Mouse (Mus musculus): ENCODE measurements around the gene Sema4a. TPM values are rescaled to one million over a fixed set of nuclear protein-coding genes. Genes with fewer than 3 reads are reported as not detected.
A peak's percentile ranks its signal among the peaks of the same experiment; 100 is the strongest.

Sema4a gene
- polyA plus RNA-seq, 1 experiment from 2014 or later, result 29.1 TPM

- WGBS (ENCODE audit: insufficient replicate concordance), result 90% methylated on average over 19 of the region's 19 CpGs
- H3K4me3 ChIP-seq (ENCODE audit: low read depth, low read length), result no peak overlapping the region
- no peak overlapping the region for H3K27ac ChIP-seq (ENCODE audit: low read length)
- no peaks in the 10 kb centered on the region for H3K27me3 ChIP-seq (ENCODE audit: control insufficient read depth, insufficient read depth, low read depth, low read length)
- no peak for ATAC-seq (ENCODE audit: low read depth)
- H3K9me3 ChIP-seq (replicated peaks; ENCODE audit: control insufficient read depth, low read length), result no peaks in the 10 kb centered on the region
- H3K36me3 ChIP-seq (ENCODE audit: control insufficient read depth, insufficient read depth), result peaks cover 14% of the 10 kb centered on the region
- peaks cover 42% of the 10 kb centered on the region for H3K4me1 ChIP-seq (ENCODE audit: control insufficient read depth, low read depth, low read length)
- no peak overlapping the region for H3K4me2 ChIP-seq (ENCODE audit: low read depth, low read length)
- no peak overlapping the region for H3K9ac ChIP-seq (ENCODE audit: low read depth, low read length)
Measured at GRCm38 (mm10) chr3:88420771-88421170, 40.2 kb downstream of the Sema4a start.

- WGBS (ENCODE audit: insufficient replicate concordance), result 76% methylated on average over 6 of the region's 6 CpGs
- H3K4me2 ChIP-seq (ENCODE audit: low read depth, low read length), result no peak overlapping the region
- ATAC-seq (ENCODE audit: low read depth), result no peak
Measured at GRCm38 (mm10) chr3:88418016-88418415, 43.0 kb downstream of the Sema4a start.

GRCm38 (mm10) chr3:88415668-88416067 is 45.3 kb downstream of the Sema4a start:
- 47% methylated on average over 4 of the region's 4 CpGs for WGBS (ENCODE audit: insufficient replicate concordance)
- Histone ChIP-seq H3K9me3 (replicated peaks; ENCODE audit: control insufficient read depth, low read length) (no peaks in the 10 kb centered on the region), H3K27ac (ENCODE audit: low read length) (peak overlapping the region; percentile 10), H3K4me1 (ENCODE audit: control insufficient read depth, low read depth, low read length) (peaks cover 38% of the 10 kb centered on the region), H3K4me2 (ENCODE audit: low read depth, low read length) (no peak overlapping the region), H3K27me3 (ENCODE audit: control insufficient read depth, insufficient read depth, low read depth, low read length) (no peaks in the 10 kb centered on the region), H3K9ac (ENCODE audit: low read depth, low read length) (peak overlapping the region; percentile 14; the same call in 1 of the 2 replicates), H3K36me3 (ENCODE audit: control insufficient read depth, insufficient read depth) (peaks cover 18% of the 10 kb centered on the region), H3K4me3 (ENCODE audit: low read depth, low read length) (no peak overlapping the region)
- ATAC-seq (ENCODE audit: low read depth), result peak; percentile 43

More at GRCm38 (mm10) chr3:88418016-88418415, 43.0 kb downstream of the Sema4a start:
- Histone ChIP-seq H3K27ac (ENCODE audit: low read length) (no peak overlapping the region), H3K9me3 (replicated peaks; ENCODE audit: control insufficient read depth, low read length) (no peaks in the 10 kb centered on the region), H3K4me1 (ENCODE audit: control insufficient read depth, low read depth, low read length) (peaks cover 34% of the 10 kb centered on the region), H3K36me3 (ENCODE audit: control insufficient read depth, insufficient read depth) (peaks cover 14% of the 10 kb centered on the region), H3K9ac (ENCODE audit: low read depth, low read length) (no peak overlapping the region), H3K27me3 (ENCODE audit: control insufficient read depth, insufficient read depth, low read depth, low read length) (no peaks in the 10 kb centered on the region), H3K4me3 (ENCODE audit: low read depth, low read length) (no peak overlapping the region)

GRCm38 (mm10) chr3:88412636-88413035 is 48.3 kb downstream of the Sema4a start:
- ATAC-seq (ENCODE audit: low read depth), result no peak
- Histone ChIP-seq H3K27me3 (ENCODE audit: control insufficient read depth, insufficient read depth, low read depth, low read length) (no peaks in the 10 kb centered on the region), H3K4me1 (ENCODE audit: control insufficient read depth, low read depth, low read length) (peaks cover 50% of the 10 kb centered on the region), H3K36me3 (ENCODE audit: control insufficient read depth, insufficient read depth) (peaks cover 8% of the 10 kb centered on the region; the same call in 1 of the 2 replicates), H3K9me3 (replicated peaks; ENCODE audit: control insufficient read depth, low read length) (no peaks in the 10 kb centered on the region), H3K9ac (ENCODE audit: low read depth, low read length) (no peak overlapping the region; the same call in none of the 2 replicates), H3K27ac (ENCODE audit: low read length) (peak overlapping the region; percentile 95), H3K4me3 (ENCODE audit: low read depth, low read length) (no peak overlapping the region), H3K4me2 (ENCODE audit: low read depth, low read length) (no peak overlapping the region)
- WGBS (ENCODE audit: insufficient replicate concordance), result 75% methylated on average over 11 of the region's 11 CpGs

GRCm38 (mm10) chr3:88411681-88412080 is 49.3 kb downstream of the Sema4a start:
- WGBS (ENCODE audit: insufficient replicate concordance), result 45% methylated on average over 4 of the region's 4 CpGs
- H3K4me1 ChIP-seq (ENCODE audit: control insufficient read depth, low read depth, low read length), result peaks cover 56% of the 10 kb centered on the region
- H3K4me3 ChIP-seq (ENCODE audit: low read depth, low read length), result peak overlapping the region; percentile 2; the same call in 1 of the 2 replicates
- H3K9ac ChIP-seq (ENCODE audit: low read depth, low read length), result peak overlapping the region; percentile 19
- H3K27ac ChIP-seq (ENCODE audit: low read length), result peak overlapping the region; percentile 95
- no peaks in the 10 kb centered on the region for H3K27me3 ChIP-seq (ENCODE audit: control insufficient read depth, insufficient read depth, low read depth, low read length)
- peak; percentile 47 for ATAC-seq (ENCODE audit: low read depth)
- peak overlapping the region; percentile 75 for H3K4me2 ChIP-seq (ENCODE audit: low read depth, low read length)
- peaks cover 8% of the 10 kb centered on the region; the same call in 1 of the 2 replicates for H3K36me3 ChIP-seq (ENCODE audit: control insufficient read depth, insufficient read depth)
- no peaks in the 10 kb centered on the region for H3K9me3 ChIP-seq (replicated peaks; ENCODE audit: control insufficient read depth, low read length)

GRCm38 (mm10) chr3:88410645-88411031 is 50.3 kb downstream of the Sema4a start:
- ATAC-seq (ENCODE audit: low read depth), result no peak
- peak overlapping the region; percentile 75 for H3K4me2 ChIP-seq (ENCODE audit: low read depth, low read length)
- peak overlapping the region; percentile 95 for H3K27ac ChIP-seq (ENCODE audit: low read length)
- peak overlapping the region; percentile 90 for H3K9ac ChIP-seq (ENCODE audit: low read depth, low read length)
- no peaks in the 10 kb centered on the region for H3K9me3 ChIP-seq (replicated peaks; ENCODE audit: control insufficient read depth, low read length)
- WGBS (ENCODE audit: insufficient replicate concordance), result 25% methylated on average over 7 of the region's 7 CpGs
- peak overlapping the region; percentile 87 for H3K4me3 ChIP-seq (ENCODE audit: low read depth, low read length)
- peaks cover 8% of the 10 kb centered on the region; the same call in 1 of the 2 replicates for H3K36me3 ChIP-seq (ENCODE audit: control insufficient read depth, insufficient read depth)
- H3K4me1 ChIP-seq (ENCODE audit: control insufficient read depth, low read depth, low read length), result peaks cover 57% of the 10 kb centered on the region
- no peaks in the 10 kb centered on the region for H3K27me3 ChIP-seq (ENCODE audit: control insufficient read depth, insufficient read depth, low read depth, low read length)

GRCm38 (mm10) chr3:88409741-88410644 is 51.0 kb downstream of the Sema4a start, which contains the start of gene Pmf1:
Gene Pmf1 (minus strand): TSS chr3:88410331.
- H3K9me3 ChIP-seq (replicated peaks; ENCODE audit: control insufficient read depth, low read length), result no peaks in the 10 kb centered on the region
- peak within 1 kb of the TSS; percentile 95 for H3K27ac ChIP-seq (ENCODE audit: low read length)
- peaks cover 51% of the 10 kb centered on the region for H3K4me1 ChIP-seq (ENCODE audit: control insufficient read depth, low read depth, low read length)
- H3K36me3 ChIP-seq (ENCODE audit: control insufficient read depth, insufficient read depth), result peaks cover 8% of the 10 kb centered on the region; the same call in 1 of the 2 replicates
- ATAC-seq (ENCODE audit: low read depth), result peak; percentile 90
- 0% methylated on average over 54 of the region's 54 CpGs for WGBS (ENCODE audit: insufficient replicate concordance)
- peak within 1 kb of the TSS; percentile 90 for H3K9ac ChIP-seq (ENCODE audit: low read depth, low read length)
- H3K27me3 ChIP-seq (ENCODE audit: control insufficient read depth, insufficient read depth, low read depth, low read length), result no peaks in the 10 kb centered on the region
- H3K4me3 ChIP-seq (ENCODE audit: low read depth, low read length), result peak within 1 kb of the TSS; percentile 87
- peak within 1 kb of the TSS; percentile 75 for H3K4me2 ChIP-seq (ENCODE audit: low read depth, low read length)

- WGBS (ENCODE audit: insufficient replicate concordance), result 31% methylated on average over 5 of the region's 5 CpGs
- H3K4me3 ChIP-seq (ENCODE audit: low read depth, low read length), result peak overlapping the region; percentile 87
- H3K27ac ChIP-seq (ENCODE audit: low read length), result peak overlapping the region; percentile 95
Measured at GRCm38 (mm10) chr3:88408953-88409352, 52.0 kb downstream of the Sema4a start.

GRCm38 (mm10) chr3:88407529-88407928 is 53.5 kb downstream of the Sema4a start:
- peaks cover 48% of the 10 kb centered on the region for H3K4me1 ChIP-seq (ENCODE audit: control insufficient read depth, low read depth, low read length)
- H3K36me3 ChIP-seq (ENCODE audit: control insufficient read depth, insufficient read depth), result peaks cover 10% of the 10 kb centered on the region
- no peak overlapping the region for H3K9ac ChIP-seq (ENCODE audit: low read depth, low read length)

More at GRCm38 (mm10) chr3:88408953-88409352, 52.0 kb downstream of the Sema4a start:
- peak overlapping the region; percentile 90 for H3K9ac ChIP-seq (ENCODE audit: low read depth, low read length)
- peaks cover 51% of the 10 kb centered on the region for H3K4me1 ChIP-seq (ENCODE audit: control insufficient read depth, low read depth, low read length)
- no peaks in the 10 kb centered on the region for H3K9me3 ChIP-seq (replicated peaks; ENCODE audit: control insufficient read depth, low read length)
- ATAC-seq (ENCODE audit: low read depth), result no peak
- H3K36me3 ChIP-seq (ENCODE audit: control insufficient read depth, insufficient read depth), result peaks cover 9% of the 10 kb centered on the region
- no peaks in the 10 kb centered on the region for H3K27me3 ChIP-seq (ENCODE audit: control insufficient read depth, insufficient read depth, low read depth, low read length)
- H3K4me2 ChIP-seq (ENCODE audit: low read depth, low read length), result peak overlapping the region; percentile 75

More at GRCm38 (mm10) chr3:88407529-88407928, 53.5 kb downstream of the Sema4a start:
- H3K4me3 ChIP-seq (ENCODE audit: low read depth, low read length), result no peak overlapping the region
- WGBS (ENCODE audit: insufficient replicate concordance), result 58% methylated on average over 7 of the region's 7 CpGs
- H3K4me2 ChIP-seq (ENCODE audit: low read depth, low read length), result no peak overlapping the region
- no peak overlapping the region for H3K27ac ChIP-seq (ENCODE audit: low read length)
- H3K9me3 ChIP-seq (replicated peaks; ENCODE audit: control insufficient read depth, low read length), result no peaks in the 10 kb centered on the region
- H3K27me3 ChIP-seq (ENCODE audit: control insufficient read depth, insufficient read depth, low read depth, low read length), result no peaks in the 10 kb centered on the region
- ATAC-seq (ENCODE audit: low read depth), result no peak

Data from liver, embryonic 16.5 days (tissue).